Mouse (Mus musculus): ENCODE measurements around the gene Duox2. TPM values are rescaled to one million over a fixed set of nuclear protein-coding genes. Genes with fewer than 3 reads are reported as not detected.

The Duox2 gene
- total and polyA plus RNA-seq, 3 experiments: not detected

GRCm38 (mm10) chr2:122305097-122305892 lies 7.0 kb upstream of the Duox2 start:
- H3K27ac ChIP-seq (ENCODE audit: insufficient read depth, low read depth): no peak overlapping the region
- DNase-seq (ENCODE audit: extremely low read depth): no peak
- H3K27me3 ChIP-seq (replicated peaks): peaks cover 56% of the 10 kb centered on the region
- no peak overlapping the region for H3K4me3 ChIP-seq (replicated peaks in 1 of 3; ENCODE audit: low read depth in 2 of 3, low read length in 2 of 3, poor library complexity in 1 of 3)
- H3K9me3 ChIP-seq (replicated peaks; ENCODE audit: low read length): no peaks in the 10 kb centered on the region
- TF ChIP-seq PAX5 (IDR thresholded peaks at IDR 0.05; ENCODE audit: low read length): no peak
- no peak for TF ChIP-seq CHD1 (IDR thresholded peaks at IDR 0.05; ENCODE audit: low read depth, low read length)
- TF ChIP-seq BHLHE40 (IDR thresholded peaks at IDR 0.05; ENCODE audit: low read depth, low read length): no peak
- TF ChIP-seq CHD2 (IDR thresholded peaks at IDR 0.05; ENCODE audit: low read length): no peak
- TF ChIP-seq MAX (IDR thresholded peaks at IDR 0.05; ENCODE audit: low read length): no peak
- no peak for TF ChIP-seq GABPA (IDR thresholded peaks at IDR 0.05; ENCODE audit: insufficient replicate concordance, low read depth, low read length)
- TF ChIP-seq KAT2A (IDR thresholded peaks at IDR 0.05; ENCODE audit: insufficient replicate concordance, low read length): no peak
- no peak for TF ChIP-seq JUND (conservative IDR thresholded peaks at IDR 0.05; ENCODE audit: low read depth, low read length)
- TF ChIP-seq ETS1 (conservative IDR thresholded peaks at IDR 0.05; ENCODE audit: low read depth, low read length): no peak
- no peak for TF ChIP-seq USF2 (conservative IDR thresholded peaks at IDR 0.05; ENCODE audit: low read depth, low read length)
- no peak for TF ChIP-seq ZMIZ1 (IDR thresholded peaks at IDR 0.05; ENCODE audit: low read depth, low read length)
- no peak for TF ChIP-seq ZC3H11A (IDR thresholded peaks at IDR 0.05; ENCODE audit: low read depth, low read length)
- no peaks in the 10 kb centered on the region for H3K79me2 ChIP-seq (replicated peaks; ENCODE audit: control insufficient read depth, extremely low read depth, insufficient read depth, poor library complexity, severe bottlenecking)
- in situ Hi-C loops (cut with MboI; ENCODE audit: low pct_ligation_motif_present, low pct_unique_long_range_greater_than_20kb, low sequenced_read_pairs) (loop anchor here (10.0 kb wide), 1 partner anchor 240 kb away; no protein-coding TSS in a partner anchor), dilution Hi-C loops (cut with MboI; ENCODE audit: extremely low pct_ligation_motif_present, extremely low pct_unique_long_range_greater_than_20kb, low sequenced_read_pairs) (no loop called here)
- no peaks in the 10 kb centered on the region for H3K36me3 ChIP-seq (replicated peaks in 1 of 2; ENCODE audit: control insufficient read depth in 1 of 2, insufficient read depth in 1 of 2, low read length in 1 of 2)
- H3K9ac ChIP-seq (ENCODE audit: insufficient read depth, low read depth): no peak overlapping the region
- no peaks in the 10 kb centered on the region for H3K4me1 ChIP-seq (ENCODE audit: control insufficient read depth in 1 of 2, insufficient read depth in 2 of 2)
- no peak overlapping the region for H3K4me2 ChIP-seq (ENCODE audit: insufficient read depth, low read depth, poor library complexity, severe bottlenecking)

DNA sequence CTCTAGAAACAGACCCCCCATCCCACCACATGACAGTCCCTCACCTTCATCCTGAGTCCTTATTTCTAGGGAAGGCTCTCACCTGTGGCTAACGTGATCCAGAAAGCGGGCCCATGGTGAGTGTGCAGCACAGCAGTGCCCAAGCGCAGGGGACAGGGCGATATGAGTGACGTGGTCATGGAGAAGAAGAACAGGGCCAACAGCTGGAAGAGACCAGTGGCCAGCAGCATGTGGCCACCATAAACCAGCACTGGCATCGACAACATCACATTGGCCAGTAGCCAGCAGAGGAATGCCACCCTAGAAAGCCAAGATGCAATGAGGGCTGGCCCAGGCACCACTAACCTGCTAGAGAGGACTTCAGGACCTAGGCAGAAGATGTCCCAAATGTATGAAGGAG lies 6.3 kb upstream of the Duox2 start:
- TF ChIP-seq RCOR1 (conservative IDR thresholded peaks at IDR 0.05; ENCODE audit: low read depth, low read length) (no peak), MAZ (IDR thresholded peaks at IDR 0.05; ENCODE audit: low read depth, low read length) (no peak), MXI1 (IDR thresholded peaks at IDR 0.05; ENCODE audit: low read depth, low read length) (no peak), POLR2A (IDR thresholded peaks at IDR 0.05; ENCODE audit: low read depth, low read length) (no peak), GABPA (IDR thresholded peaks at IDR 0.05; ENCODE audit: insufficient replicate concordance, low read depth, low read length) (no peak), MEF2A (IDR thresholded peaks at IDR 0.05; ENCODE audit: borderline replicate concordance, low read depth, low read length) (no peak), RAD21 (IDR thresholded peaks at IDR 0.05; ENCODE audit: low read depth, low read length) (no peak), MAX (IDR thresholded peaks at IDR 0.05; ENCODE audit: low read length) (no peak), POLR2AphosphoS2 (IDR thresholded peaks at IDR 0.05; ENCODE audit: low read depth, low read length) (no peak), KAT2A (IDR thresholded peaks at IDR 0.05; ENCODE audit: insufficient replicate concordance, low read length) (no peak), ZKSCAN1 (IDR thresholded peaks at IDR 0.05; ENCODE audit: borderline replicate concordance, low read depth, low read length) (no peak)
- Histone ChIP-seq H3K9me3 (replicated peaks; ENCODE audit: low read length) (no peaks in the 10 kb centered on the region), H3K79me2 (replicated peaks; ENCODE audit: control insufficient read depth, extremely low read depth, insufficient read depth, poor library complexity, severe bottlenecking) (no peaks in the 10 kb centered on the region), H3K27ac (ENCODE audit: insufficient read depth, low read depth) (no peak overlapping the region), H3K4me3 (replicated peaks in 1 of 3; ENCODE audit: low read depth in 2 of 3, low read length in 2 of 3, poor library complexity in 1 of 3) (no peak overlapping the region), H3K27me3 (replicated peaks) (peaks cover 52% of the 10 kb centered on the region), H3K4me1 (ENCODE audit: control insufficient read depth in 1 of 2, insufficient read depth in 2 of 2) (no peaks in the 10 kb centered on the region), H3K36me3 (replicated peaks in 1 of 2; ENCODE audit: control insufficient read depth in 1 of 2, insufficient read depth in 1 of 2, low read length in 1 of 2) (no peaks in the 10 kb centered on the region), H3K9ac (ENCODE audit: insufficient read depth, low read depth) (no peak overlapping the region), H3K4me2 (ENCODE audit: insufficient read depth, low read depth, poor library complexity, severe bottlenecking) (no peak overlapping the region)
- in situ Hi-C loops (cut with MboI; ENCODE audit: low pct_ligation_motif_present, low pct_unique_long_range_greater_than_20kb, low sequenced_read_pairs) (loop anchor here (10.0 kb wide), 1 partner anchor 240 kb away; no protein-coding TSS in a partner anchor), dilution Hi-C loops (cut with MboI; ENCODE audit: extremely low pct_ligation_motif_present, extremely low pct_unique_long_range_greater_than_20kb, low sequenced_read_pairs) (no loop called here)
- DNase-seq (ENCODE audit: extremely low read depth): no peak

Measured in CH12.LX (cell line).